Mouse (Mus musculus): ENCODE results near the gene Snorc.

DNA sequence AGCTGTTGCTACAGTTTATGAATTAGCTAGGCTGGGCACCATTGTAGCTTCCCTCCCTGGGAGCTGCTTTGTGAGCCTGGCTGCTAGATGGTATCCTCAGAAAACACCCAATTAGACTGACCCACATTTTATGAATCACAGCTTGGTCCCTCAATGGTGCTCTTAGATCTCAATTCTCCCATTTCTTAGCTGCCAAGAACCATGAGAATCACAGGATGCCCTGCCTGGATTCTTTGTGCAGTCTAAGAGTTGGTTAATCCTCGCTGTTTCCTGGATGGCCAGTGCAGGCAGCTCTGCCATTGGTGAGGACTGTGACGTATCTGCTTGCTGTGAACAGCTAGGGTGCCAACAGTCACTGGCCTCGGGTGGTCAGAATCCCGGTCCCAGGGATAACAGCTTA is 23.5 kb downstream of the Snorc start:
- TF ChIP-seq CTCF (IDR thresholded peaks at IDR 0.05; ENCODE audit: low read depth), result no peak
- no peak for TF ChIP-seq EP300 (IDR thresholded peaks at IDR 0.05; ENCODE audit: low read depth)

Measured in liver, postnatal 0 days (tissue).